Mouse (Mus musculus) testis, postnatal 14 days (tissue): ENCODE measurements around the gene Arhgap35.

Experiments used
- DNase-seq: peaks from one replicate; pipeline ENCODE4 v3.0.0; 2021; ENCODE audit warnings: low spot score

Arhgap35 gene

DNA sequence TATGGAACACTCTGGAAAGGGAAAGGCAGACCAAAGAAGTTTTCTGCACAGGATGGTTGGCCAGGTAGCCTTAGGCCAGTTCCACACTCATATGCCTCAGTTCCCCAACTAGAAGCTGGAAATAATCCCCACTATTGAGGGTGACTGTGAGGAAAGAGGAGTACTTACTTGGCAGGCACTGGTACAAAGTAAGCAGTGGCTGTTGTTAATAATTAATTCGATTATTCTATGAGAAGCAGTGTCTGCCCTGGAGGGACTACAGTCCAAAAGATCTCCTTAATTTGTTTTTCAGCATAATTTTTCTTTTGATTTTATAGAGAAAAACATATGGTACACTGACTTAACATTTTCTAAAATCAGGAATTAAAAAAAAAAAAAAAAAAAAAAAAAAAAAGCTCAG lies 10.7 kb downstream of the Arhgap35 start:
- DNase-seq = no peak

DNA sequence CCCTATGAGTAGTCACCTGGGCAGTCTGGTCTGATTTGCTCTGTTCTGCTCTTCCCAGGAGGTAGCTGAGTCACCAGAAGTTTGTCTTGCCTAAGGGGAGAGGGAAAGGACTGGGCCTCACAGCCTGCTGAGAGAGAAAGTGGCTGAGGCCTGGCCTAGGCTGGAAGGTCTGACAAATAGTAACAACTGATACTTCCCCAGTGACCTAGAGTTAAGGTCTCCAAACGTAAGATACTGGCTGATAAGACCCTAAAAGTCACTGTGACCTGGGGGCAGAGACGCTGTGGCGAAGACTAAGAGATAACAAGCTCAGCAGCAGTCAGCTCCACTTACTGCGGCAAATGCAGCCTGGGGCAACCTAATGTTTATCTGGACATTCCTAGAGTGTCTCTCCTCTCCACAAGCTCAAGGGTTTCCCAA lies 13.1 kb downstream of the Arhgap35 start:
- no peak for DNase-seq

DNA sequence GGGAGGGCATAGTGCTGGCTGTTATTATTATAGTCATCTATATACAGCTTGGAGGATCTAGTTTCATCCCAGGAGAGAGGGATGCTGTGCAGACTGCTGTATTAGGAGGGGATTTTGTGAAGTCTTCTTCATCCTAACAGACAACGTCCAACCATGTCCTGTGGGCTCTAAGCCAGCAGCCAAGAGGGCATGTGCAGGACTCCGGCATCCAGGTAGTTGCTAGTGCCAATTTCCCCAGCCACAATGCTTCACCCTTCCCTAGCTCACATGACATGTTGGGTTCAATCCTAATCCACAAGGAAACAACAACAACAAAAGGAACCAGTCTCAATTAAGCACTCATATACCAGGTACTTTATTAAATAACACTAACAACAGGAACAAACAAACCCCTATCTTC lies 15.8 kb downstream of the Arhgap35 start:
- DNase-seq = no peak

DNA sequence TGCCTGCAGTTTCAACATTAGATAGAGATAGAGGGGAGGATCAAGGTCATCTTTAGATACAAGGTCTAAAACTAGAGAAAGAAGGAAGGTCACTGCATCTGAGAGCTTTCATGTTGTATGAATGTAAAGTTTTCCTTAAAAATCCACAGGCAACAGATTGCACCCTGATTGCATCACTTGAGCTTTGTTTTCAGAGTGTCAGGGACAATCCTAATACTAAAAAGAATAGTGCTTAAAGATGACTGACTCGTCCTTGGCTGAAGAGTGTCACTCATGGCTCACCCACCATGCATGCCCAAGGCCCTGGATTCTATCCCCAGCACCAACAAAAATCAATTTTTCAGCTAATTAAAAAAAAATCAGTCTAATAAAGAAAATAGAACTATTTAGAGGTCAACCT lies 23.5 kb downstream of the Arhgap35 start:
- no peak for DNase-seq

DNA sequence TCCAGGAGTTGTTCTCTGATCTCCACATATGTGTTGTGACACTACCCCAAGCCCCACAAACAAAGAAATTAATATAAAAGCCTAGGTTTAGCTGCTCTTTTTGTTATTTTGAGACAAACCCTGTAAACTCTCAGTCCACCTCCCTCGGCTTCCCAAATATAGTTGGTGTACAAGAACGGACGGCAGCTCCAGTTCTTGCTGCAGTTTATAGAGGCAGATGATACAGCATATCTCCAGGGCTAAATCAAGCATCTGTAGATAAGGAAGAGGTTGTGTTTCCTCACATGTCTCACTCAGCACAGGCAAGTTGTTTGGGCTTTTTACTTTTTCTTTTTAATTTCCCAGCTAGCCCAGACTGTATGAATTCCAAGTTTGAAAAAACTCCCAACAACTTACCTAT lies 27.1 kb downstream of the Arhgap35 start:
- no peak for DNase-seq

DNA sequence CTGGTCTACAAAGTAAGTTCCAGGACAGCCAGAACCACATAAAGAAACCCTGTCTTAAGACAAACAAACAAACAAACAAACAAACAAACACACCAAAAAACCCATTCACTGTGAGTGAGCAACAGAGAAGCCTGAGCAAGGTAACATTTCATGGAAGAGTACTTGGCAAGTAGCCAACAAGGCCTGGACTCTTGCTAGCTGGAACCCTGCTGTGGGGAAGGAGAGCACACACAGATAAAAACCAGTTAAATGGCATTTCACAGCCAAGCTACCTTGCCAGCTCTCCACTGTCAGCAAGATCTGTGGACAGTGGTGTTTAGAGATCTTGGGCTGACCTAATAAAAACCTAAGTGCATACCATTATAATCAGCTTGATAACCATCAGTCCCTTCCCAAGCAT lies 30.4 kb downstream of the Arhgap35 start:
- no peak for DNase-seq

DNA sequence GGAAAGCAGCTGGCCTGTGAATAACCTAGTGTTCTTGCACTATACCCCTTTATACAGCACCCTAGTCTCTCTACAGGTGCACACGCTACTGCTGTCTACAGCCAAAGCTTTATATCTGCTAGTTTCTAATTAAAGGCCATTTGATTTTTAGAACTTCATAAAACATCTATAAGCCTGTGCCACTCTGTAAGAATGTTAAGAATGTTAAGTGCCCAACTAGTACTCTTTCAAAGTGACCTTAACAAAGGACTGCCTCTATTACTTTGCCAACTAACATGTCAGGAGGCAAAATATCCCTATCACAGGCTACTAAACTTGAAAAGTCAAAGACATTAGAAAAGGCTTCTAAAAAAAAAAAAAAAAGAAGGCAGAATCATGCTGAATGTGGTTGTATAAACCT lies 31.0 kb downstream of the Arhgap35 start:
- no peak for DNase-seq

DNA sequence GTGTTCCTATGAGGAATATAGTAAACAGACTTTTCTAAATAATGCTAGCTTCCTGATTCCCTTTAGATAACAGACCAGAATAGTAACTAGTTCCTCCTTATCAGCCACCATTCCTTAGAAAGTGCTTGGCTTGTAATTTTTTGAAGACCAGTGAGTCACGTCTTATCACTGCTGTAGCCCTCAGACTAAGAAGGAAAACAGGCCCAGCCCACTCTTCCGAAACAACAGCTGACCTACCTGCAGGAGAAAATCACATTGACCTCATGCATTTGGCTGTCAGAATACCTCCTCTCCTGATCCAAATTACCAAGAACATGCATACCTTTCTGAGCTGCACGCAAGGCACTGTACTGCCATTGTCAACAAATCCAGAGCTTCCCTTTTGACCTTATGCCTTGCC lies 32.5 kb downstream of the Arhgap35 start:
- no peak for DNase-seq

DNA sequence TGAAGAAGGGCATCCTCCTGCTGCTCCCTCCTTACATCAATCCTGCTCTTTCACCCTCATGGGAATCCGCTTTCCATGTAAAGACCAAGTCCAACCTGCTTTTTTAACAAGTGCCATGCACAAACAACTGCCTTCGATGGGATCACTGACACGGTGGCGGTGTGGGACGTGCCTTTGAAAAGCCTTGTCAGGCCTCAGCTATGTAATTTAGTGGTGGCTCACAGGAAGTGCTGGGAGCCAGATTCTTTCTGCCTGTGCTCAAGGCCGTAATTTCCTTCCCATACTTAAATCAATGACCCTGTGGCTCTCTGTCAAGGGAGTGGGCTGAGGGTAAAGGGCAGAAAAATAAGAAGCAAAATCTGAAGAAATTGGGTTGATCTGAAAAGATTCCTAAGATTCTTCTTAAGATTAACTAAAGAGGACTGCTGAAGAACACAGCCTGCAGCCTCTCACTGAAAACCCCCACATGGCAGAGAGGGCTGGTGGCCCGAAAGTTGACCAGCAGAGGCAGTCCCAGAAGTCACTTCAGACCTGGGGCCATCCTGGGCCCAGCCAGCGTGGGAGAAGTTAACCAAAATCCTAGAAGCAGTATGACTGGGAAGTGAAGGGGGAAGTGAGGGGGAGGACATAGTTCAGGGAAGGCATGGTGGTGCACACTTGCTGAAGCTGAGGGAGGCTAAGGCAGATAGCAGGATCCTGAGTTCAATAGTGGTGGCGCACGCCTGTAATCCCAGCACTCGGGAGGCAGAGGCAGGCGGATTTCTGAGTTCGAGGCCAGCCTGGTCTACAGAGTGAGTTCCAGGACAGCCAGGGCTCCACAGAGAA lies 33.3 kb downstream of the Arhgap35 start:
- DNase-seq = no peak

DNA sequence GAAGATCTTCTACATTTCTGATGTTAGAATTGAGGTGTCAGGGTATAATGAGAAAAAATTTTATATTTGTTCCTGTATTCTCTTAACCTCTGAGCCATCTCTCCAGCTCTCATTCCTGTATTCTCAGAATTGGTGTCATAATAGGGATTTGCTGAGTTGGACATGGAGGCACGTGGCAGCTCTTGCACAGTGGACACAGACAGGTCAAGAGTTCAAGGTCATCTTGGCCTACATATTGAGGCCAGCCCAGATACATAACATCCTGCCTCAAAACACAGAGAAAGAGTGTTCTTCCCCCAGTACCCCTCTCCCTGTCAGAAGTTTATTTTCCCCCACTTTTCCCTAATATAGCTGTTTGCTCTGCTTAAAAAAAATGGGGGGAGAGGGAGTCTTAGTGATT lies 38.1 kb downstream of the Arhgap35 start:
- no peak for DNase-seq

DNA sequence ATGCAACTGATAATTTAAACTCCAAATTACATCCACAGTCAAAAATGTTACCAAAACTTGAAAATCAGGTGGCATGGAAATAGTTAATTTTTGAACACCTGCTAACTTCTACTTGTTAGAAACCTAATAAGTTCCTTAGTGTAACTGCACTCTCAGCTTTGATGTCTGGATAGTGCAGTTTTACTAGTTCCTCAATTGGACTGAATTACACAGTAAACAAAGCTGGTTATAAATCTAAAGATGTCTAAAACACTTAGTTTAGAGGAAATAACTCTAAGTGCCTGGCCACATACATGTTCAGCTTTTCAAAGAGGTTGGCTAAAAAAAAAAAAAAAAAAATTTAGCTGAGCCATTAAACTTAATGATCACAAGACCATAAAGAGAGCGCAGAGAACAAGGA lies 43.6 kb downstream of the Arhgap35 start:
- no peak for DNase-seq

DNA sequence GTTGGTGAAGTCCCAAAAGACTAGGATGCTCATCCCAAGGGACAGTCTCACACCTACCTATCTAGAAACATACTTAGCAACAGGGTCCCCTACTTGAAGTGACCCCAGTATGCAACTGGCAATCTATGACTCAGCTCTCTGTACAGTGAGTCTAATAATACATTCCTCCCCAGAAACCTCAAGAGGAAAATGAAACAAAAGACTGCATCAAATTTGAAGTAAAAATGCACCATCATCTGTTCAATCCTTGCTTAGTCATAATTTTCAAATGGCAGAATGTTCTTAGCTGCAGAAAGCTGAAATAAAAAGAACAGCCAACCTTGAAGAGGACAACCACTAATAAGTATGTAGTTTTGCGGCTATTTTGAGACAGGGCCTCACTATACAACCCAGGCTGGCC lies 44.1 kb downstream of the Arhgap35 start:
- no peak for DNase-seq

DNA sequence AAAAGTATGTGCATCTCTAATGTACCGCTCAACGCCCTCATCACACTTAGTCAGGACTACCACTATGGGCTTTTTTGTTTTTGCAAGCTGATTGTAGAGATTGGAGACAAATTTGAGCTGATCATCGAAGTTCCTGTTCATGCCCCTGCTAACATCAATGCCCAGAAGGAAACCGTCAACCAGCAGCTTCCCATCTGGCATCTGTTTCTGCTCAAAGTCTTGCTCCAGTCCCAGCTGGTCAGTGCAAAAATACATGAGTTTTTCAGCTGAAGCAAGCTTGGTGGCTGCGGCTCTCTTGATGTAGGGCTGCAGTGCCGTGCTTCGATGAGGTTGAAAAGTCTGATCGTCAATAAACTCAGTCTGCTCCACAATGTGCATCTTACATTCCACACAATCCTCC lies 50.3 kb downstream of the Arhgap35 start:
- DNase-seq = no peak

DNA sequence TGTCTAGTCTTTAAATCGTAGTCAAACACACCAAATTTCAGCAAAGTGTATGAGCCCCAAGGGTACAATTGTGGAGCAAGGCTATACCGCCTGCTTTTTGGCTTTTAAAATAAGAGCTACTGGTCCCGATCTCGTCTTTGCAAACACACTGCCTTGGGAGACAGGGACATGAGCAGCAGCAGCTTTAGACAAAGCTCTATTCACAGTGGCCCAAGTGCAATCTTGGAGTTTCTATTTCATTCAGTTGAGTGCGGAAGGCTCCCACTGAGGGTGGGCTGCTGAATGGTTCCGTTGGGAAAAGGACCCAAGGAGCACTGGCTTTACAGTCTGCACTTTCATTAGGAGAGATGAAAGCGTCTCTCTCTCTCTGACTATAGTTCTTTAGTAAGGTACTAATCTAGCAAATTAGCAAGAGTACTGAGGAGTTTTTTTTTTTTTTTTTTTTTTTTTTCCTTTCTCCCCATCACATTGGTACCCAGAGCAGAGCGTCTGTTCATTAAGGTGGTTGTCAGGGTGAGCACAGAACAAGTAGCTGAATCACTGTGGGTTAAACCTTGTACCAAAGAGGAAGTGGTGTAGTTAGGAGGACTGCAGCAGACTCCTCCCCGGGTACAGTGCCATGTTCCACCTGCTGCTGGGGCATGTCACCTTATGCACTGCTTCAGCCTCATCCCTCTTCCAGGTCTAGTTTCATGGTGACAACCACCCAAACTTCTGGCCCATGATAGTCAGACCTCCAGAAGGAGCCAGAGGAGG lies 56.8 kb downstream of the Arhgap35 start:
- DNase-seq = no peak

DNA sequence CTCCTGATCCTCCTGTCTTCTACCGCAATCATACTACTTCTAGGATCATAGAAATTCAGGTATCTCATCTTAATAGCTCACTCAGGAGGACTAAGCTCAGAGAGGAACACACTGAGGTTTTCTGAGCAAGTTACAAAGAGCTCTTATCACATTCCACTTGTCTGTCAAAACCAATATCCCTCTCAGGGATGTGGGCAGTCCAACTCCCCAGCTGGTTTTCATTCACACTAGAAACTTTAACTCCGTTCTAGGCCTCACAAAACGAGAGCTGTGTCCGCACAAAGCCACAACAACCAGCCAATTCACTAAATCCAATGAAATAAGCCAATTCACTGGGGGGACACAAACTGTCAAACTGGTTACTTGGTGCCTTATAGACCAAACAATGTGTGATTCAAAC lies 57.5 kb downstream of the Arhgap35 start:
- DNase-seq = no peak

DNA sequence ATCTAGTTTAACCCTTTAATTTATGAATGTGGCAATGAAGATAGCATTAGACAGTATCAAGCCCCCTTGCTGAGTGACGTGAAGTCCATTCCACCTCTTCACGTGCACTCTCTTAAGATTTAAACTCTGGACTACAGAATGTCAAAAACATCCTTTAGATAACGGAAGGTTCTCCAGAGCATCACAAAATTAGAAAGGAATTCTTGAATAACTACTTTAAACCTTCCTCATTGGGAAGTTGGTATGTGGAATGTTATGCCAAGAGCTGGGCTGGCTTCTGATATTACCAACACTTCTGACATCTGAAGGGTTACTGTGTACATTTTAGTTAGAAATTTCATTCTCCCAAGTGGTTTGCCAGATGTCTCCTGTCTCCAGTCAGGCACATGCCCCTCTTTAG lies 60.6 kb downstream of the Arhgap35 start:
- DNase-seq = no peak

DNA sequence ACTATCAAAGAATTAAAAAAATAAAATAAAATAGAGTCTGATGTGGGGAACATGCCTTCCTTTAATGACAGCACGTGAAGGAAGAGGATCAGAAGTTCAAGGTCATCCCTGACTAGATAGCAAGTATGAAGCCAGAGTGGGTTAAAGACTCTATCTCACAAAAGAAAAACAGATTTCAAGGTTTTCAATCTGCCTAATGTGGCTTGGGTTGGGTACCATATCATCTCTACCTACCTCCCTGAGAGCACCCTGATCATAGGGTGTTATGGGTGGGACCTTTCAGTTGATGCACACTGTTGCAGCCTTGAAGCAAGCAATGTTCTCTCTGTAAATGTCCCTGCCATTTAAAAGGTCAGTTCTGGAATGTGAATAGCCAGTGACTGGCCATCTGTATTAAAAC lies 63.2 kb downstream of the Arhgap35 start:
- DNase-seq = no peak

DNA sequence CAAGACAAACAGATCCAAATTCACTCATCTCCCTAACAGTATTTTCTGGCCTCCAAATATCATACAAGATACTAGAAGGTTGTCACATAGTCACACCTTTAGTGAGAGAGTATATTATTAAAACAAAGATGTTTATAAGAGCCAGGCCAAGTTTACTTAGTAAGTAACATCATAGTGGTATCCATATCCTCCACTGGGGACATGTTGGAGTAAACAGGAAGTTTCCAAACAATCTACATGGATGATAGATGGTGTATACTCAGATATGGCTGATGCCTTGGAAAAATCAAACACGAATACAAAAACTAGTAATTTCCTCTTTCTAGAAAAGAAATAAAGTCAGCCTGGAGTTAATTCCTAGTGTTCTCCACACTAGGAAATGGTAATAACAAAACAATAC lies 65.5 kb downstream of the Arhgap35 start:
- DNase-seq = no peak

DNA sequence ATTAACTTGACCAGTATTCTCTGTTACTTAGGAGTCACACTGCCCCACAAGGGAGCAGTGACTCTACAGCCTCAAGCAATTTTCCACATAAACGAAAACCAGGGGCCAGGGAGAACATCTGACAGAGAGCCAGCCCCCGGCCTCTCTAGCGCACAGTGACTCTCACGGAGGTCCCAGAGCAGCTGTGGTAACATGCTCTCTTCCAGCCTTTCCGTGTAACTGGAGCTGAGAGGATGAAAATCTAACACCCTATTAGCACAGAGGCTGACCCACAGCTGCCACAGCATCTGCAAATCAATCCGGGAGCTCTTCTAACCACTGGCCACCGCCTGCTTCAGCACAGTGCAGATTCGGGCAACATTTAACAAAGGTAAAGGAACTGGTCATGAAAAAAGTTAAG lies 70.0 kb downstream of the Arhgap35 start:
- no peak for DNase-seq

DNA sequence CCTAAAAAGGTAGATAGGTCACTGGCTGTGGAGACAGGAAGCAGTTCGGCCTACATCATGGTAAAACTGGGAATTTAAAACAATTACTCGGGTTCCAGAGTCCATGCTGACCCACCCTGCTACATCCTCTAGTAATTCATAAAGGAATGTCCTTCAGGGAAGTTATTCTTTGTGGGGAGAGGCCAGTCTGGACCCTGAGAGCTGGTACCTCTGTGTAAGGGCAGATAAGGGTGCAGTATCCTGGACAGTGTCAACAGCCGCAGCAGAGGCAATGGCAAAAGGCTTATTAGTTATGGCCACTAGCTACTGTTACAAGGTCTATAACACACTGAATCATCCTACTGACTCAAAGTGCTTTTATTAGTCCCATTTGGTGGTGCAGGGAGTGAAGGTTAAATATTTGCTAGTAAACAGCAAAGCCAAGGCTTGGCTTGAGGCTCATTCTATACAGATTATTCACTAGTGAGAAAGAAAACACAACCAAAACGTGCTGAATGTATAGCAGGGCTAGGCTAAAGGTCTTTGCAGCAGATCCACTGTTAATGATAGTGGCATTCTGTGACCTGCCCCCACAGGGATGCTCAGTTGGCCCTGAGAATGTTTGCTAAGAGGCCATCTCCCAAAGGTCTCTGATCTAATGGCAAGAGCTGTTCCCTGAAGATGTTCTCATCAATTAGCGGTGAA lies 77.4 kb downstream of the Arhgap35 start:
- no peak for DNase-seq

DNA sequence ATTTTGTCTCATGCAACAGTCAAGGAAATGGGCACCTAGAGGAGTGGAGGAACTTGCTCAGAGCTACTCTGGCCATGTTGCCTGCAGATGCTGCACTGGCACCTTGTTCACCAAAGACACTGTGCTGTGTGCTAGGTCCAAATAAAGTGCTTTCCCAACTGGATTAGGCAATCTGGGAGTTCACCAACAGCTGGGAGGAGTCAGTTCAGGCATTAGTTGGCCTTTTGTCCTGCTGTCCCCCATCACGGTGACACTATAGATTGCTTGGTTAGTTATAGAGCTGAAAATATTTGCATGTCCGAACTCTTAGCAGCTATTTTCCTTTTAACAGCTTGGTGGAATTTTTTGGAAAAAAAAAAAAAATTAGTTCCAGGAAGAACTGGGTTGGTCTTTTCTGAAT lies 88.8 kb downstream of the Arhgap35 start:
- DNase-seq = no peak

DNA sequence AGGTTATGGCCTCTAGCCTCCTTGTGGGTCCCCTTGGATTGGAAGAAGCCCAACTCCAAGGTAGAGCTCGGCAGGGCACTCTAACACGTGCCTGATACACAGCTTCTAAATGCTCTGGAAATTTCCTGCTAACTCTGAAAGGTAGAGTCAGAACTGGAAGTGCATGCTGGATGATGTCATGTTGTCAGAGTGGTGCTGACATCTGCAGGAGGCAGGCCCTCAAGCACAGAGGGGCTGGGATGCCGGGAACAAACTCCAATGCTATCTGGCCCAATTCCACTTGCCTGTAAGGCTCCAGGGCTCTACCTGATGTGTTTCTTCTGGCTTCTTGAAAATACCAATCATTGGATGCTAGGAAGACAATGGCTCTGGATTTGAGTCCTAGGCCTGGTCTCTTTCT lies 89.3 kb downstream of the Arhgap35 start:
- DNase-seq = no peak

DNA sequence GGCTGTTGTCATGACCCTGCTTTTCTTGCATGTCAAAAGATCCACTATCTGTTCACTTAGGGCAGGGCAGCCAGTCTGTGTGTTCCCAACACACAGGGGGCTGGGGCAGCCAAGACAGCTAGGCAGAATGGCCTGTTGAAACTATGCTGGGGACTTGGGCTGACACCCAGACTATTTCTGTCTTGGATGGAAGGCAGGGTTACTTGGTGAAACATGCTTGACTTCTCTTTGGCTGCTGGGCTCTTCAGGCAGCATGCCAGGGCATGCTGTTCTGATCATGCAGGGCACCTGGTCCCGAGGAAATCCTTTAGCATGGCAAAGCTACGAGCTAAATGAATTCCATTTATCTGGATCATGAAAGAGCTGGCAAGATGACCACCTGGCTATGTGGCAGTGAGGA lies 90.5 kb downstream of the Arhgap35 start:
- no peak for DNase-seq
